Mouse (Mus musculus): ENCODE data around the gene Lin9. TPM values are rescaled to one million over a fixed set of nuclear protein-coding genes. Genes with fewer than 3 reads are reported as not detected.
A peak's percentile ranks its signal among the peaks of the same experiment; 100 is the strongest.
"Not testable (repeated sequence)": the region's sequence is repeated elsewhere in the genome, so short reads cannot be mapped to it uniquely, and the experiment has no call there.

Gene Lin9
- polyA plus RNA-seq (2015; fragmentation: Nextera tagmentation; extraction: Ambion mirVana): 15.3 and 15.9 TPM in 2 replicates

GRCm38 (mm10) chr1:180641137-180641517 is at the start of gene Lin9:
Gene Lin9 (plus strand): TSS chr1:180641150.
- Histone ChIP-seq H3K9ac (ENCODE audit: low read length) (peak within 1 kb of the TSS; percentile 94), H3K9me3 (replicated peaks; ENCODE audit: control insufficient read depth, low read length) (no peaks in the 10 kb centered on the region), H3K36me3 (ENCODE audit: control insufficient read depth, insufficient read depth, low read length) (peaks cover 4% of the 10 kb centered on the region; the same call in 1 of the 2 replicates), H3K4me1 (ENCODE audit: control insufficient read depth, insufficient read depth, low read length) (peaks cover 19% of the 10 kb centered on the region), H3K27me3 (ENCODE audit: control insufficient read depth, insufficient read depth, low read length) (no peaks in the 10 kb centered on the region), H3K27ac (ENCODE audit: low read length) (peak within 1 kb of the TSS; percentile 90), H3K4me2 (ENCODE audit: low read depth, low read length) (peak within 1 kb of the TSS; percentile 86), H3K4me3 (replicated peaks; ENCODE audit: low read length) (peak within 1 kb of the TSS; percentile 83)
- WGBS: under 1% methylated on average over 47 of the region's 47 CpGs
- peak; percentile 94 for ATAC-seq (ENCODE audit: insufficient read depth, low FRiP score)

- no peak overlapping the region for H3K4me3 ChIP-seq (replicated peaks; ENCODE audit: low read length)
- H3K36me3 ChIP-seq (ENCODE audit: control insufficient read depth, insufficient read depth, low read length): peaks cover 19% of the 10 kb centered on the region; the same call in 1 of the 2 replicates
- ATAC-seq (ENCODE audit: insufficient read depth, low FRiP score): no peak
- 85% methylated on average over 6 of the region's 6 CpGs for WGBS
- no peak overlapping the region for H3K27ac ChIP-seq (ENCODE audit: low read length)
- H3K9me3 ChIP-seq (replicated peaks; ENCODE audit: control insufficient read depth, low read length): no peaks in the 10 kb centered on the region
- no peak overlapping the region for H3K9ac ChIP-seq (ENCODE audit: low read length)
- H3K4me1 ChIP-seq (ENCODE audit: control insufficient read depth, insufficient read depth, low read length): no peaks in the 10 kb centered on the region
- no peaks in the 10 kb centered on the region for H3K27me3 ChIP-seq (ENCODE audit: control insufficient read depth, insufficient read depth, low read length)
- H3K4me2 ChIP-seq (ENCODE audit: low read depth, low read length): no peak overlapping the region
Observed at GRCm38 (mm10) chr1:180600578-180600977, 40.4 kb upstream of the Lin9 start.

DNA sequence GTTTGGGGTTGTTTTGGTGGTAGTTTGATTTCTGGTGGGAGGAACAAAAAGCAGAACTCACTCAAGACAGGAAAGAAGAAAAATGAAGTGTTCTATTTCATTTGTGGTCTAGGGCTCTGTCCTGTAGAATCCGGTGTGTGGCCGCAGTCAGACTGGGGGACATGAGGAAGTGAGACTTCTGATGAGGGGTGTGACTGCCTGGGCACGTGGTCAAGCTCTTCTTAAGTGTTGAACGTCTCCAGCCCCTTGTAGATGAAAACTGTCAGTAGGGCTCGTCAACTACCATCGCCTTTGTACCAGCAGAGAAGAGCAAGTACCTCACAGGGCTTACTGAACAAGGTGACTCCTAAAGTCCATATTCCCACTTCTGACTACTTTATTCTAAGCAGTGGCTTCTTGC is 39.1 kb upstream of the Lin9 start:
- 88% methylated on average over 6 of the region's 6 CpGs for WGBS
- Histone ChIP-seq H3K9ac (ENCODE audit: low read length) (no peak overlapping the region), H3K4me2 (ENCODE audit: low read depth, low read length) (no peak overlapping the region), H3K36me3 (ENCODE audit: control insufficient read depth, insufficient read depth, low read length) (peaks cover 15% of the 10 kb centered on the region; the same call in 1 of the 2 replicates), H3K27ac (ENCODE audit: low read length) (no peak overlapping the region), H3K4me1 (ENCODE audit: control insufficient read depth, insufficient read depth, low read length) (no peaks in the 10 kb centered on the region), H3K9me3 (replicated peaks; ENCODE audit: control insufficient read depth, low read length) (no peaks in the 10 kb centered on the region), H3K27me3 (ENCODE audit: control insufficient read depth, insufficient read depth, low read length) (no peaks in the 10 kb centered on the region), H3K4me3 (replicated peaks; ENCODE audit: low read length) (no peak overlapping the region)
- ATAC-seq (ENCODE audit: insufficient read depth, low FRiP score): no peak

- ATAC-seq (ENCODE audit: insufficient read depth, low FRiP score): no peak
Observed at GRCm38 (mm10) chr1:180604579-180604978, 36.4 kb upstream of the Lin9 start.

DNA sequence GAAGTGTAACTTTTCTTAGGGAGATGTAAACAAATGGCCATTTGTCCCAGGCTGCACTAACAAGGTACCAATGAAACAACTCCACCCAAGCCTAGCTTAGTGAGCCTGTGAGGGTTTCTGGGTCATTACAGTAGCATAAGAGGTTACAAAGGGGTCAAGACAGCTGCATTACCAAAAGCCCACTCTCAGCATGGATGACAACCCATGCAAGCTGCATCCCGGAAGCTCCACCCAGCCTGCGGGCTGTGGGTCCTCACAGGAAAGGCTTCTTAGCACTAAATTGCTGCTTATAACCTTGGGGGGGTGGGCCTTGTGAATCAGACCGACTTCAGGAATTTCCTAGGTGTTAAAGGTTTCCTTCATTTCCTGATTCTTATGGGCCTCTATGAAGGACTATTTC is 34.8 kb upstream of the Lin9 start:
- Histone ChIP-seq H3K4me1 (ENCODE audit: control insufficient read depth, insufficient read depth, low read length) (no peaks in the 10 kb centered on the region), H3K4me3 (replicated peaks; ENCODE audit: low read length) (no peak overlapping the region), H3K9me3 (replicated peaks; ENCODE audit: control insufficient read depth, low read length) (no peaks in the 10 kb centered on the region), H3K27me3 (ENCODE audit: control insufficient read depth, insufficient read depth, low read length) (no peaks in the 10 kb centered on the region), H3K9ac (ENCODE audit: low read length) (no peak overlapping the region), H3K27ac (ENCODE audit: low read length) (no peak overlapping the region), H3K36me3 (ENCODE audit: control insufficient read depth, insufficient read depth, low read length) (no peaks in the 10 kb centered on the region), H3K4me2 (ENCODE audit: low read depth, low read length) (no peak overlapping the region)
- no peak for ATAC-seq (ENCODE audit: insufficient read depth, low FRiP score)
- WGBS: 43% methylated on average over 3 of the region's 3 CpGs

More at GRCm38 (mm10) chr1:180604579-180604978, 36.4 kb upstream of the Lin9 start:
- no peak overlapping the region for H3K4me2 ChIP-seq (ENCODE audit: low read depth, low read length)
- 61% methylated on average over 4 of the region's 4 CpGs for WGBS
- H3K4me1 ChIP-seq (ENCODE audit: control insufficient read depth, insufficient read depth, low read length): no peaks in the 10 kb centered on the region
- no peak overlapping the region for H3K4me3 ChIP-seq (replicated peaks; ENCODE audit: low read length)
- H3K9ac ChIP-seq (ENCODE audit: low read length): no peak overlapping the region
- no peaks in the 10 kb centered on the region for H3K9me3 ChIP-seq (replicated peaks; ENCODE audit: control insufficient read depth, low read length)
- no peaks in the 10 kb centered on the region for H3K27me3 ChIP-seq (ENCODE audit: control insufficient read depth, insufficient read depth, low read length)
- 0 out of 2 replicates have a peak, but pooled peaks cover under 1% of the 10 kb centered on the region for H3K36me3 ChIP-seq (ENCODE audit: control insufficient read depth, insufficient read depth, low read length)
- H3K27ac ChIP-seq (ENCODE audit: low read length): no peak overlapping the region

DNA sequence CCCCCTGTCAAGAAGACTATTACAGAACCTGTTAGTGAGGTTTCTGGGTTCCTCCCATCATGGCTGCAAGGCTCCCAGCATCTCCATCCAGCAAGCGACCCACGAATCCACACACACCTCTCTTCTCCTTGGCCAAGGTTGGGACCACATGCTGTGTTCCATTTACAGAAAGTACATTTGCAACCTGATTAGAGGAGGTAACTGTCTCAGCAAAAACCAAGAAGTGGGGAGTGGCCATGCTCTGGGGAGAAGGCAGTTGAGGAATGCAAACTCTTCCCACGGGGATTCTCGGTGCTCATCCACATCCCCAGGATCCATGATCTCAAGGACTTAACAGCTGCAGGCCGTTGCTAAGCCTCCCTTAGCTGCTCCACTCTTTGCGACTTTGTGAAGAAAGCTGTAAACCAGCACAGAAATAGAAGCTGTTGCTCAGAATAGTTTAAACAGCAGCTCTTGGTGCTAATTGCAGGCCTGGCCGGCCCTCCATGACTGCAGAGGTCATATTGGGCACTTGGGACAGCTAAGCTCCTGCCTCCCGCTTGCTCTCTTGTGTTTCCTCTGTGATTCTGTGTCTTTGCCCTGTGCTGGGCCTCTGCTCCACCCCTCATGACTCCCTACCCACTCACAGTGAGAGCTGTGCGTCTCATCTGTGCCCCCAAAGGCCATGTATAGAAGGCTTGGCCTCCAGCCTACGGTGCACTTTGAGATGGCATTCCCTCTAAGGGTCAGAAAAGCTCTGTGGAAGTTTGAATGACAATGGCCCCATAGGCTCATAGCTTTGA is 34.0 kb upstream of the Lin9 start:
- no peak overlapping the region for H3K27ac ChIP-seq (ENCODE audit: low read length)
- no peaks in the 10 kb centered on the region for H3K27me3 ChIP-seq (ENCODE audit: control insufficient read depth, insufficient read depth, low read length)
- ATAC-seq (ENCODE audit: insufficient read depth, low FRiP score): no peak
- no peak overlapping the region for H3K4me2 ChIP-seq (ENCODE audit: low read depth, low read length)
- H3K4me1 ChIP-seq (ENCODE audit: control insufficient read depth, insufficient read depth, low read length): no peaks in the 10 kb centered on the region
- H3K4me3 ChIP-seq (replicated peaks; ENCODE audit: low read length): no peak overlapping the region
- no peak overlapping the region for H3K9ac ChIP-seq (ENCODE audit: low read length)
- H3K36me3 ChIP-seq (ENCODE audit: control insufficient read depth, insufficient read depth, low read length): no peaks in the 10 kb centered on the region
- WGBS: 75% methylated on average over 10 of the region's 10 CpGs
- H3K9me3 ChIP-seq (replicated peaks; ENCODE audit: control insufficient read depth, low read length): 0 out of 2 replicates have a peak, but pooled peaks cover 4% of the 10 kb centered on the region

DNA sequence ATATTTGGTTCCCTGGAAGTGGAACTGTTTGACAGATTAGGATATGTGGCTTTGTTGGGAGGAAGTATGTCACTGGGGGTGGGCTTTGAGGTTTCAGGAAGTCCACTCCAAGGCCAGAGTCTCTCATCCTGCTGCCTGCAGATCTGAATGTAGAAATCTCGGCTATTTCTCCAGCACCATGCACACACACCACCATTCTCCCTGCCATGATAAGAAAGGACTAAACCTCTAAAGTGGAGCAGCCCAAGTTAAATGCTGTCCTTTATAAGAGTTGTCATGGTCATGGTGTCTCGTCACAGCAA is 33.4 kb upstream of the Lin9 start:
- no peaks in the 10 kb centered on the region for H3K4me1 ChIP-seq (ENCODE audit: control insufficient read depth, insufficient read depth, low read length)
- H3K27ac ChIP-seq (ENCODE audit: low read length): no peak overlapping the region
- WGBS: 84% methylated on average over 2 of the region's 2 CpGs
- H3K9me3 ChIP-seq (replicated peaks; ENCODE audit: control insufficient read depth, low read length): 0 out of 2 replicates have a peak, but pooled peaks cover 4% of the 10 kb centered on the region
- H3K9ac ChIP-seq (ENCODE audit: low read length): no peak overlapping the region
- no peak for ATAC-seq (ENCODE audit: insufficient read depth, low FRiP score)
- H3K4me3 ChIP-seq (replicated peaks; ENCODE audit: low read length): no peak overlapping the region
- H3K4me2 ChIP-seq (ENCODE audit: low read depth, low read length): no peak overlapping the region
- H3K27me3 ChIP-seq (ENCODE audit: control insufficient read depth, insufficient read depth, low read length): no peaks in the 10 kb centered on the region
- no peaks in the 10 kb centered on the region for H3K36me3 ChIP-seq (ENCODE audit: control insufficient read depth, insufficient read depth, low read length)

GRCm38 (mm10) chr1:180611842-180612241 is 29.1 kb upstream of the Lin9 start:
- not testable (repeated sequence) for H3K9ac ChIP-seq (ENCODE audit: low read length); H3K27me3 ChIP-seq (ENCODE audit: control insufficient read depth, insufficient read depth, low read length); H3K4me3 ChIP-seq (replicated peaks; ENCODE audit: low read length); H3K36me3 ChIP-seq (ENCODE audit: control insufficient read depth, insufficient read depth, low read length); H3K27ac ChIP-seq (ENCODE audit: low read length); H3K4me1 ChIP-seq (ENCODE audit: control insufficient read depth, insufficient read depth, low read length); H3K4me2 ChIP-seq (ENCODE audit: low read depth, low read length); ATAC-seq (ENCODE audit: insufficient read depth, low FRiP score); H3K9me3 ChIP-seq (replicated peaks; ENCODE audit: control insufficient read depth, low read length)
- WGBS: 93% methylated on average over 11 of the region's 14 CpGs

DNA sequence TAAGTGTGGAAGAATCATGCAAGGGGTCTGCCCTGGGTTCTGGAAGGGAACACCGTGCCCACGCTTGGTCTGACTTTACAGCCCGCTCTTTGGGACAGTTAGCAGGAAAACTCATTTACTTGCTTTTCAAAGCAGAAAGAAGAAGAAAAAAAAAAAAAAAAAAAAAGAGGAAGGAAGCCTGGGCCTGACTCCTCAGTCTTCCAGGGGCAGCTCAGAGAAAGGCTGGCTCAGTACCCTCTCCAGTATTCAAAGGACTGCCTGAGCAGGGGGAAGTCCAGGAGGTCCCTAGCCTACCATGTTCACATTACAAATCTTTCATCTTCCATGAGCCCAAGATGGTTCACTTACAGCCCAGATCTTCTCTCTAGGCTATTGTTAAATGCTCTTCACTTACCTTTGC is 24.2 kb upstream of the Lin9 start:
- no peak overlapping the region for H3K27ac ChIP-seq (ENCODE audit: low read length)
- no peak overlapping the region for H3K4me3 ChIP-seq (replicated peaks; ENCODE audit: low read length)
- H3K36me3 ChIP-seq (ENCODE audit: control insufficient read depth, insufficient read depth, low read length): no peaks in the 10 kb centered on the region
- H3K4me1 ChIP-seq (ENCODE audit: control insufficient read depth, insufficient read depth, low read length): no peaks in the 10 kb centered on the region
- ATAC-seq (ENCODE audit: insufficient read depth, low FRiP score): no peak
- 97% methylated on average over 3 of the region's 3 CpGs for WGBS
- H3K9me3 ChIP-seq (replicated peaks; ENCODE audit: control insufficient read depth, low read length): no peaks in the 10 kb centered on the region
- no peak overlapping the region for H3K4me2 ChIP-seq (ENCODE audit: low read depth, low read length)
- no peak overlapping the region for H3K9ac ChIP-seq (ENCODE audit: low read length)
- no peaks in the 10 kb centered on the region for H3K27me3 ChIP-seq (ENCODE audit: control insufficient read depth, insufficient read depth, low read length)

All from stomach, embryonic 16.5 days (tissue).